Mouse (Mus musculus) kidney, adult 9 months (tissue): ENCODE measurements around the gene AF067063.
"Not testable (repeated sequence)": the region's sequence is repeated elsewhere in the genome, so short reads cannot be mapped to it uniquely, and the experiment has no call there.

Experiments used
- DNase-seq: peaks from one replicate; pipeline ENCODE4 v3.0.0; 2022

AF067063 gene

DNA sequence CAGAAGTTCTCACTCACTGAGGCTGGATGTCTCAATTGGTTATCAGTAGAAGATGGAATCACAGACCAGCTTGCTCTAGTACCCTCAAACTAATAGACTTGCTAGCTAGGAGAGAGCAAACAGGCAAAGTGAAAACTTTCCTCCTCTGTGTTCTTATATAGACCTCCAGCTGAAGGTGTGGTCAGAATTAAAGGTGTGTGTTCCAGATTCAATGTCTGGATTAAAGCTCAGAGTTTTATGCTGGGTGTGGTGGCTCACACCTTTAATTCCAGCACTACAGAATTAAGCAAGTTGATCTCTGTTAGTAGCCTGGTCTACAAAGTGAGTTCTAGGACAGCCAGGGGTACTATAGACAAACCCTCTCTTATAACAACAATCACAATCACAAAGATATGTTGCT, at the start of gene AF067063:
Gene AF067063 (minus strand): TSS at position 101 of the 400 bp plus-strand sequence.
- DNase-seq = not testable (repeated sequence)

DNA sequence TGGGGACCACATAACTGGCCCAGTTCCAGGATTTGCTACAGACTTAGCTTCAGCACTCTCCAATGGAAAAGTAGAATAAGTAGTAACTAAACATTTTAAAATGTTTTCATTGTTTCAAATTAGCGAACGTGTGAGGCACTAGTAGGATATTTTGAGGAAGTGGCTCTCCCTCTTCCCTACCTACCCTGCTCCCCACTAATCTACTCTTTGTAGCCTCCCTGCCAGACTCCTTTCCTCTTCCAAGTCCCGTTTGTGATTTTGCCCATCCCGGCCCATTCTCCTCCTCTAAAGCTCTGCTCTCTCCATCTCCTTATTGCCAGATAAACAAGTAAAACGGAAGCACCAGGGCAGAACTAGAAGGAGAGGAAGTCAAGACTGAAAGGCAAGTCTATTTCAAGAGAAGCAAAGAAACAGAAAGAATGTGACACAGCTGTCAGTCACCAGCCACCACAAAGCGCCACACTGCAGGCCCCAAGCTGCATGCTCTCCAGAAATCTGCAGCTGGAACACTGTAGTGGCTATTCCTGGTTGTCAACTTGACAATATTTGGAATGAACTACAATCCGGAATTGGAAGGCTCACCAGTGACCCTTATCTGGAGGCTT, 34.5 kb upstream of the AF067063 start:
- DNase-seq = not testable (repeated sequence)

DNA sequence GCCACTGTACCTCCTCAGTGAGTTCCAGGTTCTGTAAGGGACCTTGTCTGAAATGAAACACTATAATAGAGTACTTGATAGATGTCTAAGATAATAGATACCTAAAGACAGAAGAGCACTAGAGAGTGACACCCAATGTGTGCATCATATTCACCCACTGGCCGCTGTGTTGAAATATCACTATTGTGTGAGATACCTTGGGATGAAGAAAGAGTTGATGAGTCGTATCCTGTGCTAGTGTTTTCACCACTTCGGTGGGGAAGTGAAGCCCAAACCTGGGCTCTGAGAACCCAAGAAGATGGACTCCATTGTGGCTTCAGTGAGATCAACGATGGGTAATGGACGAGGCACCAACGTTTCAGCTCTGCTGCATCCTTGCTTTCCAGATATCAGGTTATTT, 32.4 kb upstream of the AF067063 start:
- not testable (repeated sequence) for DNase-seq

DNA sequence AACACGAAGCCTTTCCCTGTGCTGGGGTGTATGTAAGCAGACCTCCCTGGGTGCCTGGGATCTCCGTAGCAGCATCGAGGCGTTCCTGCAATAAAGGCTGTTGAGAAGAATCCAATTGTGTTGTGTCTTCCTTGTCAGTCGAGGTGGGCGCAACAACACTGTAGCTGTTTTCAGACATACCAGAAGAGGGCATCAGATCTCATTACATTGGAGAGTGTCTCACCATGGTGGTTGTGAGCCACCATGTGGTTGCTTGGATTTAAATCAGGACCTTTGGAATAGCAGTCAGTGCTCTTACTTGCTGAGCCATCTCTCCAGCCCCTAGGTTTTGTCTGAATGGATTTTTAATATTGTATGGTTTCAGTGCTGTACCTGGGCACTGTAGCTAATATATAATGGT, 10.0 kb upstream of the AF067063 start:
- peak; percentile 7 for DNase-seq

DNA sequence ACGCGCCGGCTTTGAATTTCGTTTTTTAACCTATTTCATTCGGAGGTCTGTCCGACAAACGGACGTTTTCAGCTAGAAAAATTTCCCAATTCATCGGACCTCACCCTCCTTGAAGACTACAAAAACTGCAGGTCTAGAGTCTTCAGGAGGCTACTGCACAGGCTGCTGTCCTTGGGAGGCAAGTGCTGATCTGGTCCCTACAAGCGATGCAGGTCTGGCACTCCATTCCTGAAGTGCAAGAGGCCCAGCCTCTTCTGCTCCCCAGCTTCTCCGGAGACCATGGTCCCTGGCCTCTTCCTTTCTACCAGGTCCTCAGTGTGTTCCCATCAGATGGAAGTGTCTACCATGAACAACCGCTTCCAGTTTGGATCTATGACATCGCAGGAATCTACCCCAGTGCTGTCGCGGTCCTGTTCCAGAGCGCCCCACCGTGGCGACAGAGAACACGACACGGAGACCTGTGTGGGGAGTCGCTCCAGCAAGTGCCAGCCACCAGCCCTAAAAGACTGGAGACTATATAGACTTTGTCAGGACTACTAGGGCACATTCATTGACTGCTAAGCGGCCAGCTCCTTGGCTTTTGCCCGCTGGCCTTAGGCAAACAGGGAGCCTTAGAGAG, 7.8 kb upstream of the AF067063 start:
- peak; percentile 15 for DNase-seq

DNA sequence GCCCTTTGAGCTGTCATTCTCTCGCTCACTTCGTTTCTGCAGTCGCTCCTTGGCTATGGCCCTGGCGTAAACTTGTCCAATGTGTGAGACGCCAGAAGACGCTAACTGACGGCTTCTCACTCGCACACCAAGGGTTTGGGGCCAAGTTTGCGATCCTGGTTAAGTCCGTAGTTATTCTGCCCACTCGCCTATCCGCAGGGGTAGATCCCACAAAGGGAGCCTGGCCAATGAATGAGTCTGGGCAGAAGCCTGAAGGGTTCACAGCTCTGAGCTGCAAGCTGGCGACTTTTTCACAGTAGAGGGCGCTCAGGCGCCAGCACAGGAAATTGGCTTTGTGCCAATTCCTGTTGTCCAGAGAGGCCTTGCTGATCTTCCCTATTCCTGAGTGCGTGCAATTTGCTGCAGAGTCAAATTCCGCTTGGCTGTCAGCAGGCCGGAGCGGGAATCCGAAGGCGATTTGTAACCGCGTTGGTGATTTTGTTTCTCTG, 6.4 kb upstream of the AF067063 start:
- DNase-seq = peak; percentile 28

DNA sequence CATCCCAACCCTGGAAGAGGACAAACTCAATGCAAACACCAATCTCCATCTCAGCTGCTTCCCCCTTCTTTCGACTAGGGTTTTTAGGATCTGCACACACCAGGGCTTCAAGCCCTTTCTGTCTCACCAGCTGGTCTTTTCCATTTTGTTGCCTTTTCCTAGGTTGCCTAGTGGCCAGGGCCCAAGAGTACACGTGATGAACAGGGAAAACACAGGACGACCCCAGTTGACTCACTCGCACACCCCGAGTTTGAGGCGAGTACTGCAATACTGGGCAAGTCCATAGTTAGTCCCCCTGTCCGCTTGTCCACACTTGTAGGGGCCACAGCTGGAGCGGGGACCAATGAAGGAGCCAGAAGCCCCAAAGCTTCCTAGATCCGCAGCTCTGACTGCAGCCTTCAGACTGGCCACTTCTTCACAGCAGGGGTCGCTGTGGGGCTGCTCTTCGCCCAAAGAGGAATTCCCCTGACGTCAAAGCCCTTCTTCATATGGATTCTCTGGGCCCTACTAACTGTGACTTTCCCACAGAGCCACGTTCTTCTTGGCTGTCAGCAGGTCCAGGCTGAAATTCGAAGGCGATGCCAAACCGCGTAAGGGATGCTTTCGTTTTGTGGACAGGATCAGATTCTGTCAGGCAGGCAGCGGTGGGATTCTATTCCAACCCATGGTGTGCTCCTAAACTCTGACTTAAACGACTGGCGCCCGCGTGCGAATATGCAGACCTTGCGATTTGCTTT, 5.5 kb upstream of the AF067063 start, which contains the start of gene D13Ertd608e:
Gene D13Ertd608e (plus strand): TSS at position 687 of the 737 bp plus-strand sequence.
- DNase-seq = peak; percentile 46

DNA sequence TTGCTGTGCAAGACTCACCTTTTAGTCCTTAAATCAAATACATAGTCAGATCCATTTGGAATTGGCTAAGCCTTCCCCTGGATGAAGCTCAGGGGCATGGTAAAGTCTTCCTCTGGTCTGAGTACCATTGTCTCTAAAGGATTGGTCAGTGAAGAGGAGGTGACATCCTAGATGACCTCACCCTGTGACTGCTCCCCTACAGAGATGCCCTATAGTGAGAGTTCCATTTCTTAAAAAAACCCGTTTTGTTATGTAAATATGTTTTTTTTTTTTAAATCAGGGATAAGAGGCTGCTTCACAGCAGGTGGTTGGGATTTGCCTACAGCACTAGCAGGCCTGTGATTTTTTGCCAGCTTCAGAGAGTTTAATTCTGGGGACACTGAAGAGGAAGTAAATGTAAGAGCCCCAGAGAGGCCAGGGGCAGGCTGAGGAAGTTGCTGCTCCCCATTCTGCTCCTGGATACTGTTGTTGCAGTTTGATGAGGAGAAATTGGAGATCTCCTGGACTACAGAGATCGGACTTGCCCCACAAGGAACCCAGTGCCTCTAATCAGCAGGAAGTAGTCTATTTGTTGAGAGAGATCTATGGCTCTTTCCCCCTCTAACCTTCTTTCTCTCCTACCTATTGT, 12.3 kb downstream of the AF067063 start:
- DNase-seq = no peak

DNA sequence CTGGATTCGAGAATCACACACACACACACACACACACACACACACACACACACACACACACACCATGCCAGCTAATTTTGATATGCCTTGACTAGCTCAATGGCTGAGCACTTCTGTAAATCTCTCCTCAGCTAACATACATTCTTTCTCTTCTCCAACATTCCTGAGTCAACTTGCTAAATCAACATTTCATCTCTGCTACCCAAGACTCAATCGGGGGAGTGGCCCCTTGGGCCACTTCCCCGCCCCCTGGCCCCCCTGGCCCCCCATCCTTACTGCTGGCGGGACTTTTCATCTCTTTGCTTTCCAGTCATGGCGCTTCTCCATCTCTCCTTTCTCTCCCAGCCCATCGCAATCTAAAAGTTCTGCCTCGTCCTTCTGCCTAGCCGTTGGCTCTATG, 13.2 kb downstream of the AF067063 start:
- no peak for DNase-seq

DNA sequence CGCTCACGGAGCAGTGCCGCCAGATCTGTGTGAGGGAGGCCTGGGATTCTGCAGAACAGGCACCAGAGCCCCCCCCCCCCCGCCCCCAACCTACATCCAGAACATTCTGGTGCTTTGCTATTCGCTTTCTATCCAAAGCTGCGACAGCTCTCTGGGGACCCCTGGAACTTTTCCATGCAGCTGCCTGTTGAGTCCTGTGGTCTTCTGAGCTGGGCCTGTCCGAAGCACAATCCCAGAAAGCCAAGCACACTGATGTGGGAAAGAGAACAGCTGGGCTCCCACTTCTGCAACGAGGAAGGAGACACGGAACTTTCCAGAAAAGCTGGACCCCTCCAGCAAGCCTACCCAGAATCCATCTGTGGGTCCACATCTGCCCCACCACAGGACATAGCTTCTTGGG, 20.0 kb downstream of the AF067063 start:
- DNase-seq = no peak

DNA sequence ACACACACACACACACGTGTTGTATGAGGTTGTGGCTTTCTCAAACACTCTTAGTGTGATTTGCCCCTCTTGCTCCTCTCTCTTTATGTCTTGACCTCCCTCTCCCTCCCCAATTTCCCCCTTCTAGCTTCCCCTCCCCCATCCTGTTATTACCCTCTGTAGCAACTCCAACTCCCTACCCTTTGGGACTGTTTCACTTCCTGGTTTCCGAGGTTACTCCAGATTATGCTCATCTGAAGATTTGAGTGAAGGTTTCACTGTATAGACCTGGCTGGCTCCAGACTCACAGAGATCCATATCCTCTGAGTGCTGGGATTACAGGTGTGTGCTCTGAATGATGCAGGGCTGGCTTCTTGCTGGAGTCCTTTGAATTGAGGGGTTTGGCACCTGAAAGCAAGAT, 21.1 kb downstream of the AF067063 start:
- DNase-seq = no peak

DNA sequence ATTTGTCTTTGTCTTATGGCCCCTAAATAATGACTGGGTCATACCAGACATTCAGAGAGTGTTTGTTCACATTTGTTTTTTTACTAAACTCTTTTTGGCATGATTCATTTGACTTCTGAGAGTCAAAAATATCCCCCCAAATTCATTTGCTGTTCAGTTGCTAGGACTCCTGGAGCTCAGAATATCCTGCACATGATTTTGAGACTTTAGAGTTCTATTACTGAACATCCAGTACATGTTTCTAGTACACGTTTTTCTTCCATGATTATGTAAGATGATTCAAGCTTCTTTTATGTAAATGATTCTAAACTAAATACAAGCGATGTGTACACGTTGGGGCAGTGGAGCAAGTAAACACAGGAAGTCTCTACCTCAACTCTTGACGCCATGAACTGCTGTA, 32.4 kb downstream of the AF067063 start:
- DNase-seq = no peak

DNA sequence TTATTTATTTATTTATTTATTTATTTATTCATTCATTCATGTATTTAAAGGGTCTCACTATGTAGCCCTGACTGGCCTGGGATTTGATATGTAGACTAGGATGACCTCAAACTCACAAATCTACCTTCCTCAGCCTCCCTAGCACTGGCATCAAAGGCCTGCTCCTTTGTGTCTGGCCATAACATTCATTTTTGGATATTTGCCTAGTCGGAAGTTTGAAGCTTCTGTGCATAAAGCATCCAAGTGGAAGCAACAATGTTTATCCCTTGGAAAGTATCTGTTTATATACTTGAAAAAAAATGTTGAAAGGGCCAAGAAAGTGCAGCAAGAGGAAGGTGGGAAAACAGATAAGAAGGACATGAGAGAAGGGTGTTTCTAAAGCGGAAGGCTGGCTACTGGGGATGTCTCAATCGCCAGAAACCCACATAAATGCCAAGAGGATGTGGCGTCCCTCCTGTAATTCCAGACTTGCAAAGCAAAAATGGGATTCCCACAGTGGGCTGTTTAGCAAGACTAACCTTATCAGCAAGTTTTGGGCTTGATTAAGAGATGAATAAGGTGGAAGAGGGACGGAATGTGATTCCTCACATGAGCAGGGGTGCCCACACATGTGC, 37.1 kb downstream of the AF067063 start:
- DNase-seq = no peak

DNA sequence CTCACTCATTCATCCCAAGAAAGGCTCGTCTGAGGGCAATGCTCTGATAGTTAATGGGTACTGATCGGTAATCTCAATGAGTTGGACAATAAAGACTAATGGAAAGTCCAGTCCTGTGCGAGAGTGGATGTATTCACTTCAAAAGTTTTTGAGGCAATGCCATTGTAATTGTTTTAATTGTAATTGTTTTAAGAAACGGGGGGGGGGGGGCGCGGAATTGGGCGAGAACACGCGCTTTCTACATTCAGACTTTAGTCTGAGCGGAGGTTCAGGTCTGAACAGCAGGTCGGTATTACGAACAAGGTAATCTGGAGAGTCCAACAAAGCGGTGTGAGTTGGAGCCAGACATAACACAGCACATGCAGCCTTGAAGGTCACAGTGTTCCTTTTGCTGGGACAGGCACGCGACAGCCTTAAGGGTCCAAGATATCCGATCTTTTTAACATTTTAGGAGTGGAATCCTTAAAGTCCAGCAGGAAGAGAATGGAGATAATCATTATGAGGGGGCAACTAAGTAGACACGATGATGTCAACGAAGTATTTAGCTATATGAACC, 38.4 kb downstream of the AF067063 start:
- DNase-seq = peak; percentile 32

DNA sequence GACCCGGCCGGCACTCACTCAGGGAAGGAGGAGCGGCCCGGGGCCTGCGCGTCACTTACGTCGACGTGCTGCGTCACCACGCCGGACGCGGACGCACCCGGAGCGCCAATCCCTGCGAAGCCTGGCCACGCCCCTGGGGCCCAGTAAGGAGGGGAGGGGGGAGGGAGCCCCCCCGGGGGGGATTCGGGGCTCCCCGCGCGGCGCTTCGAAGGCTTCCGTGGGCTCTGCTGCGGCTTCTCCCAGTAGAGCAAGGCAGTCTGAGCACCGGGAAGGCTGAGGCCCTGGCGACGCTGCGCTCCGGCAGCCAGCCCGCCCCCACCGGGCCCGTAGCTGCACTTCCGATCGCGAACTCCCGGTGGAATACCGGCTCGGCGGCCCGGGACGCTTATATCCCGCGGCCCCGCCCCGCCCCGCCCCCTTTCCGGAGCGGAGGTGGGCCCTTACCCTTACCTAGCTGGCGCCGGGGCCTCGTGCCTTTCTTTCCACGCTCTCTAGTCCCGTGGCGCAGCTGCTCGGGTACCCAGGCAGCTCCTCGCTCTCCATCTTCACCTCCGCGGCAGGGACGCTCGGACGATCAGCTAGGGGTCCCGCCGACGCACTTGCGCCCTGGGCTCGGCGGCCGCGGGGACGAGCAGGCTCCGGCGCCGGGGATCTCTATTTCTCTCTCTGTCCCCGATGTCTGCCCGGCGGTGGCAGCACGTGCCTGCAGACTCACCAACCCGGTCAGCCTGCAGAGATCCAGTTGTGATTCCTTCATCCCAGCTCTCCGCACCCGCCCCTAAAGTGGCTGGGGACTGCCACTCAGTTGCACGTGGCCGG, 39.0 kb downstream of the AF067063 start, which contains the start of gene Zfp131:
Gene Zfp131 (minus strand): TSS at position 129 of the 819 bp plus-strand sequence.
- peak; percentile 94 for DNase-seq

DNA sequence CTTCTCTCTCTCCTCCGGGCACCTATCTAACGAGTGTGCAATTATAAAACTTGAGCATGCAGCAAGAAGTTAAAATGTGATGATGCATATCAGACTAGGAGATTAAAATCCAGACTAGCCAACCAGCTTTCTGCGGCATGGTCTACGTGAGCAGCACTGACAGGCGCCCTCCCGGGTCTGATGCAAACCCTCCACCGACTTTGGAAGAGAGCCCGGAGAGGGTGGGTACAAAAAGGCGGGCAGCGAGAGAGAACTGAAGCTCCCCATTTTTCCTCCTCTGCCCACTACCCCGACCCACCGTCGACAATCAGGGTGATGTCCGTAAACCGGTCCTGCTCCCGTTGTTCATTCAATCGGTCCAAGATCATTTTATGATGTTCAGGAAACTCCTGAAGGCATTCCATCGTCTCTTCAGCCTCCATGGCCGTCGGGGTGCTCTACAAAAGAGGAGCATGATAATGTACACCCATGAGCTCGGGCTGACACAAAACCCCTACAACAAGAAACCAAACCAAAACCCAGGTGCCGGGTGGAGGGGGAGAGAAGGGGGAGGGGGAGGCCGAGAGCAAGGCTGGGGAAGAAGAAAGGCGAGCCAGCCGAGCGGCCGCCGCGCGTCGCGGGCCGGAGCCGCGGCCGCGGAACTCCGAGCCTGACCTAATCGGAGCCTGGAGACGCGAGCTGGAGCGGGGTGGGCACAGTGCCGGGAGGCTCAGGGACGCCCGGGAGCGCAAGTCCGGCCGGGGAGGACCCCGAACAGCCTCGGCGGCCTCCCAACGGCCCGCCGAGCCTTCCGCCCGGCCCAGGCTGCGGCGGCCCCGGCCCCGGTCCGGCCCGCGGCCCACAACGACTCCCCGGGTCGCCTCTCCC, 39.9 kb downstream of the AF067063 start:
- DNase-seq = peak; percentile 48

DNA sequence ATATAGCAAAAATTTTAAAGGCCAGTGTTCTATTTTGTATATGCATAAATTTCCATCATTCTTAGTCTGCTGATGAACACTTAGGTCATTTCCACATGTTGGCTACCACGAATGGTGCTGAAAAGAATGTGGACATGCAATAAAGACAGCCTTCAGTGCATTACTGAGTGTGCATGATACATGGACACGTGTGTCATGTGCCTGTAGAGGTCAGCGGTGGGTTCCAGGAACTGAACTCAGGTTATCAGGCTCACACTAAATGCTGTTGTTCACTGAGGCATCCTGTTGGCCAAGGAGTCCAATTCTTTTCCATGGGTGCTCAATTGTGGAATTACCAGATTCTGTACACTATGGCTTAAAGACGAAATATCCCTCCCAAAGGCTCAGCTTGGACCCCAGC, 46.4 kb downstream of the AF067063 start:
- no peak for DNase-seq
